Mouse (Mus musculus): ENCODE measurements around the gene Cldn2.

Gene Cldn2

GRCm38 (mm10) chrX:139785764-139786163 lies 14.9 kb upstream of the Cldn2 start:
- Histone ChIP-seq H3K36me3 (ENCODE audit: control insufficient read depth, insufficient read depth, low read length, poor library complexity, severe bottlenecking) (no peaks in the 10 kb centered on the region), H3K27me3 (ENCODE audit: control insufficient read depth, insufficient read depth, low read length, poor library complexity, severe bottlenecking) (no peaks in the 10 kb centered on the region)
- no peak for DNase-seq (ENCODE audit: low read depth, low spot score)

DNA sequence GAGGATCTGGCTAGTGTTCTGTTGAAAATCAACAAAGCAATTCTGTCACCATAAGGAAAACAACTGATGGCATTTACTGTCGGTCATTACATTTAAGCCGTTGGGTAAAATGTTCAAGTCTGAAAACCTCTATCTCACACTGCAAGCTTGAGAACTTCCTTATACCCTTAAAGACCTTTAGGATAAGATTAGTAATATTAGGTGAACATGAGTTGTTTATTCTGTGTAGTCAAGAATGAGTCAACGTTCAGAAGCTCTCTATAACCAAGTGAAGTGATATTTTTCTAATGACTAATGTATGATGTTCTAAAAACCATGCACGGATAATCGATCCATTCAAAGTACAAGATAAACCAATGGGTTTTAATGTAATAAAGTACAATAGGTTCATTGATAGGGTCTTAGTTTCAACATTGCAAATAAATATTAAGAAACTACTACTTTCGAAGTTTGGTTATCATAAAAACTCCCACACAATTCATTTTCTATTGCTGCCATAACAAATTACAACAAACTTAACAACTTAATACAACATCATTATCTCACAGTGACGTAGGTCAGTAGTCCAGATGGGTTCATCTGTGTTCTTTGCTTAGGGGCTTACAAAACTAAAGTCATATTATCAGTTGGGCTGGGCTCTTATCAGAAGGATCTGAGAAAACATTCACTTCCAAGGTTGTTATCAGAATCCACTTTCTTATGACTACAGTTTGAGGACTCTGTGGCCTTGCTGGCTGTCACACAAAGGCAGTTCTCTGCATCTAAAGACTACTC lies 6.4 kb upstream of the Cldn2 start:
- H3K27me3 ChIP-seq (ENCODE audit: control insufficient read depth, insufficient read depth, low read length, poor library complexity, severe bottlenecking), result no peaks in the 10 kb centered on the region
- H3K36me3 ChIP-seq (ENCODE audit: control insufficient read depth, insufficient read depth, low read length, poor library complexity, severe bottlenecking), result no peaks in the 10 kb centered on the region
- DNase-seq (ENCODE audit: low read depth, low spot score), result no peak

DNA sequence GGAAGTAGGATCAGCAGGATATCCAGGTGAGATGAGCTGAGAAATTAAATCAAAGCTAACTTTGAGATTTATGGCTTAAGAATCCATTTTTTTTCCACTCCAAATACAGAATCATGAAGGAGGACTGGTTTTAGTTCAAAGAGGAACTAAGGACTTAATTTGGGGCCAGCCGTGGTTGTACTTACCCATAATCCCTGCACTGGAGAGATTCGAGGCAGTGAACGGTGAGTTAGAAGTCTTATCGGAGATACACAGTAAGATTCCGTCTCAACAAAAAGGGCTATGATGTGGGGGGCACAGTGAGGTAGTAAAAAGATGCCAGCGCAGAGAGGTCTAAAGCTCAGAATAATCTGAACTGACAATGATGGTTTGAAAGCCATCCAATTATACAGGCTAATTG lies 4.6 kb upstream of the Cldn2 start:
- H3K36me3 ChIP-seq (ENCODE audit: control insufficient read depth, insufficient read depth, low read length, poor library complexity, severe bottlenecking), result no peaks in the 10 kb centered on the region
- no peaks in the 10 kb centered on the region for H3K27me3 ChIP-seq (ENCODE audit: control insufficient read depth, insufficient read depth, low read length, poor library complexity, severe bottlenecking)
- DNase-seq (ENCODE audit: low read depth, low spot score), result no peak

GRCm38 (mm10) chrX:139797875-139798274 lies 2.8 kb upstream of the Cldn2 start:
- Histone ChIP-seq H3K36me3 (ENCODE audit: control insufficient read depth, insufficient read depth, low read length, poor library complexity, severe bottlenecking) (no peaks in the 10 kb centered on the region), H3K27me3 (ENCODE audit: control insufficient read depth, insufficient read depth, low read length, poor library complexity, severe bottlenecking) (no peaks in the 10 kb centered on the region)
- DNase-seq (ENCODE audit: low read depth, low spot score), result no peak

- no peaks in the 10 kb centered on the region for H3K36me3 ChIP-seq (ENCODE audit: control insufficient read depth, insufficient read depth, low read length, poor library complexity, severe bottlenecking)
Observed at GRCm38 (mm10) chrX:139799953-139800352, 675 bp upstream of the Cldn2 start.

DNA sequence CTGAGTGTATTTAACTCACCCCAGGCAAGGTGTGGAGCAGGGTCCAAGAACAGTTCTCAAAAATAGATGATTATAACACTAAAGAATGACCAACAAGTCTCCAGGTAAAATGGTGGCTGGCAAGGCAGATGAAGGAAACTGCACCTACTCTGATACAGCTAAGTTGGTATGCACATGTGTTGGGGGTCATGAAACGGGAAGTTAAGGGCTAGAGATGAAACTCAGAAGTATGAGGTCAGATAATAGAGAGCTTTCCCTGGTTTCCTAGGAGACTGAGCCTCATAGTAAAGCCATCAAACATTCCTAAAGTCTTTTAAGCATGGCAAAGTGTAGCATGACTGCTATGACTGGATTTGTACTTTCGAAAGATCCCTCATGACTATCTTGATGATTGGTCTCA lies 2.4 kb downstream of the Cldn2 start:
- DNase-seq (ENCODE audit: low read depth, low spot score), result no peak
- no peaks in the 10 kb centered on the region for H3K27me3 ChIP-seq (ENCODE audit: control insufficient read depth, insufficient read depth, low read length, poor library complexity, severe bottlenecking)
- no peaks in the 10 kb centered on the region for H3K36me3 ChIP-seq (ENCODE audit: control insufficient read depth, insufficient read depth, low read length, poor library complexity, severe bottlenecking)

More at GRCm38 (mm10) chrX:139799953-139800352, 675 bp upstream of the Cldn2 start:
- H3K27me3 ChIP-seq (ENCODE audit: control insufficient read depth, insufficient read depth, low read length, poor library complexity, severe bottlenecking), result no peaks in the 10 kb centered on the region
- DNase-seq (ENCODE audit: low read depth, low spot score), result no peak

DNA sequence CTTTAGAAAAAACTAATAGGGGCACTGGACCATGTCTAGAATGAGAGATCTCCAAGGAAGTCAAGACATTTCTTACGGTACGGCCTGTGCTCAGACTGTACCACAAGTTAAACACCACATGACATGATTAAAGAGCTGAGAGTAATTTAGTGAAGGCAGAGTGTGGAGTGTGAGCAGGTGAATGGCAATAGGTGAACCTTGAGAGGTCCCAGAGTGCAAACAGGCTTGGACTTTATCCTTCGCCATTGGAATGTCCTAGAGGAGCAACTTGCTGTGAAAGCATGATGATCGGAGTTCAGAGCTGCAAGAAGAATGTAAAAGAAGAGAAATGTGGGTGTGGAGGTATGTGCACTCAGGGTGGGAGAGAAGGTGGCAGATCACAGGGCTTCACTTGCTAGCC lies 5.3 kb downstream of the Cldn2 start:
- H3K27me3 ChIP-seq (ENCODE audit: control insufficient read depth, insufficient read depth, low read length, poor library complexity, severe bottlenecking), result no peaks in the 10 kb centered on the region
- no peak for DNase-seq (ENCODE audit: low read depth, low spot score)
- H3K36me3 ChIP-seq (ENCODE audit: control insufficient read depth, insufficient read depth, low read length, poor library complexity, severe bottlenecking), result no peaks in the 10 kb centered on the region

DNA sequence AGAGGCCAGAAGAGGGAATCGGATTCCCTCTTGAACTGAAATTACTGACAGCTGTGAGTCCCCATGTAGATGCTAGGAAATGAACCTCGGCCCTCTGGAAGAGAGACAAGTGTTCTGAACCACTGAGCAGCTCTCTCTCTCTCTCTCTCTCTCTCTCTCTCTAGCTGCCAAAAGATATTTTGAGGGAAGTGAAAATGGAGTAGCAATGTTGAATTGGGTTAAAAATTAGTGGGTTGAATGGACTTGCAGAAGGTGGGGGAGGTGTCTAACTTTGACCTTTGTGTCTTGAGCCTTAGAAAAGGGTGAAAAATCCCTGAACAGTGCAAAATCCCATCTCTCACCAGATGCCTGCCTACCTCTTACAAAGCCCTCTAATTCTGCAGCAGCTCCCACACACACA lies 6.8 kb downstream of the Cldn2 start:
- no peaks in the 10 kb centered on the region for H3K36me3 ChIP-seq (ENCODE audit: control insufficient read depth, insufficient read depth, low read length, poor library complexity, severe bottlenecking)
- DNase-seq (ENCODE audit: low read depth, low spot score), result no peak
- H3K27me3 ChIP-seq (ENCODE audit: control insufficient read depth, insufficient read depth, low read length, poor library complexity, severe bottlenecking), result no peaks in the 10 kb centered on the region

DNA sequence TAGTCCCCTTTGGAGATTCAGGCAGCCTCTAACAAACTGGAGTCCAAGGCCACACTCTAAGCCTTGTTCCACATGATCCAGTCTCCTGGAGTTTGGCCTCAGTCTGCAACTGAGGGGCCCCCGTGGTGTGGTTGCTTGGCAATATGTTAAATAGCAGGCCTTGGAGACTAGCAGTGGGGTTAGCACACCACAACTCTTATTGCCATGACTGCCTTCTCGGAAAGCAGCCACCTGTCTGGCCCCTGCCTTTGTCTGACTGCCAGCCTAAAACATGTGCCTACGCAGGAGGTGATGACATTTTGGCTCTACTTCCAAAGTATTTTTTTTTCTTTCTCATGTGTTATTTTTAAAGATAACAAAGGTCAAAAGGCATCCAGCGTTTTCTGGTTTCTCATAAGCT lies 7.5 kb downstream of the Cldn2 start:
- no peak for DNase-seq (ENCODE audit: low read depth, low spot score)
- H3K27me3 ChIP-seq (ENCODE audit: control insufficient read depth, insufficient read depth, low read length, poor library complexity, severe bottlenecking), result no peaks in the 10 kb centered on the region

DNA sequence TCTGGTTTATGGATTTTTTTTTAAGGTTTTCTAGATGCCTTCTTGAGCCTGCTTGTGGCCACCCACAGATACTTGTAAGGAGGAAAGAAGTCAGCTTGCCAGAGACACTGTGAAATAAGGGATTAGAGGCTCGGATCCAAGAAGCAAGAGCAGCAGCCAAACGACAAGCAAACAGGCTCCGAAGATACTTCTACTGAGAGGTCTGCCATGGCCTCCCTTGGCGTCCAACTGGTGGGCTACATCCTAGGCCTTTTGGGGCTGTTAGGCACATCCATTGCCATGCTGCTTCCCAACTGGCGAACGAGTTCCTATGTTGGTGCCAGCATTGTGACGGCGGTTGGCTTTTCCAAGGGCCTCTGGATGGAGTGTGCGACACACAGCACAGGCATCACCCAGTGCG lies 7.9 kb downstream of the Cldn2 start:
- no peaks in the 10 kb centered on the region for H3K27me3 ChIP-seq (ENCODE audit: control insufficient read depth, insufficient read depth, low read length, poor library complexity, severe bottlenecking)
- H3K36me3 ChIP-seq (ENCODE audit: control insufficient read depth, insufficient read depth, low read length, poor library complexity, severe bottlenecking), result no peaks in the 10 kb centered on the region
- no peak for DNase-seq (ENCODE audit: low read depth, low spot score)

More for the DNA sequence above, 7.5 kb downstream of the Cldn2 start:
- no peaks in the 10 kb centered on the region for H3K36me3 ChIP-seq (ENCODE audit: control insufficient read depth, insufficient read depth, low read length, poor library complexity, severe bottlenecking)

GRCm38 (mm10) chrX:139812636-139813298 lies 12.1 kb downstream of the Cldn2 start:
- no peaks in the 10 kb centered on the region for H3K36me3 ChIP-seq (ENCODE audit: control insufficient read depth, insufficient read depth, low read length, poor library complexity, severe bottlenecking)
- no peaks in the 10 kb centered on the region for H3K27me3 ChIP-seq (ENCODE audit: control insufficient read depth, insufficient read depth, low read length, poor library complexity, severe bottlenecking)
- DNase-seq (ENCODE audit: low read depth, low spot score), result peak; percentile 0

GRCm38 (mm10) chrX:139813299-139814002 lies 12.8 kb downstream of the Cldn2 start:
- peak; percentile 2 for DNase-seq (ENCODE audit: low read depth, low spot score)
- Histone ChIP-seq H3K27me3 (ENCODE audit: control insufficient read depth, insufficient read depth, low read length, poor library complexity, severe bottlenecking) (no peaks in the 10 kb centered on the region), H3K36me3 (ENCODE audit: control insufficient read depth, insufficient read depth, low read length, poor library complexity, severe bottlenecking) (no peaks in the 10 kb centered on the region)

GRCm38 (mm10) chrX:139814018-139814635 lies 13.5 kb downstream of the Cldn2 start:
- peak; percentile 1 for DNase-seq (ENCODE audit: low read depth, low spot score)
- no peaks in the 10 kb centered on the region for H3K27me3 ChIP-seq (ENCODE audit: control insufficient read depth, insufficient read depth, low read length, poor library complexity, severe bottlenecking)
- no peaks in the 10 kb centered on the region for H3K36me3 ChIP-seq (ENCODE audit: control insufficient read depth, insufficient read depth, low read length, poor library complexity, severe bottlenecking)

DNA sequence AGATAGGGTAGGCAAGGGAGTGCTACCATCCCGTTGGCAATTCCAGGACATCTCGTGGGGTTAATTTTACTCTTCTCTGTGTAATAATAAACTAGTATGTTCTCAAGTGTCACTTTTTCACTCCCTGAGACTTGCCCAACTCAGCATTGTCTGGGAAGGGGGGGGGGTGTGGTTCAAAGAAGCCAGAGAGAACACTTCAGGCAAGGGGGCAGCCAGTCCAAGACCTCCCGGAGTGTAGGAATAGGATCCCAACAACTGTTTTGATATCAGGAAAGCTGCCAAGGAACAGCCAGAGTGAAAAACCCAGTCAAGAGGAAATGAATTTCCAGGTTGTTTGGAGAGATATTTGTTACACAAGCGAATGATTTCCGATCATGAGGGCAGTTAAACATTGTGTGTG lies 14.6 kb downstream of the Cldn2 start:
- DNase-seq (ENCODE audit: low read depth, low spot score), result no peak
- Histone ChIP-seq H3K27me3 (ENCODE audit: control insufficient read depth, insufficient read depth, low read length, poor library complexity, severe bottlenecking) (no peaks in the 10 kb centered on the region), H3K36me3 (ENCODE audit: control insufficient read depth, insufficient read depth, low read length, poor library complexity, severe bottlenecking) (no peaks in the 10 kb centered on the region)

GRCm38 (mm10) chrX:139825402-139825801 lies 24.8 kb downstream of the Cldn2 start:
- no peaks in the 10 kb centered on the region for H3K36me3 ChIP-seq (ENCODE audit: control insufficient read depth, insufficient read depth, low read length, poor library complexity, severe bottlenecking)
- no peaks in the 10 kb centered on the region for H3K27me3 ChIP-seq (ENCODE audit: control insufficient read depth, insufficient read depth, low read length, poor library complexity, severe bottlenecking)
- DNase-seq (ENCODE audit: low read depth, low spot score), result no peak
